8 mouse cellular contexts compared by ENCODE assay signal in genomic region chr16:30193294-30194261, GRCm38 (mm10).
DNase-seq lines count a peak whose midpoint lies in the region; ATAC-seq lines count a peak whose summit lies in the region.

No protein-coding gene starts in this region.

- ATAC-seq in embryonic facial prominence, embryonic 12.5 days (ENCODE audit: insufficient number of reproducible peaks, insufficient read depth, low FRiP score, low TSS enrichment) = no peak
- 0 out of 2 replicates have a peak, but pooled peaks have one; percentile 20 for ATAC-seq in hindbrain, embryonic 12.5 days (ENCODE audit: low FRiP score)
- no peak; the same call in 1 of the 2 replicates for ATAC-seq in limb, embryonic 15.5 days (ENCODE audit: insufficient number of reproducible peaks, low FRiP score, low TSS enrichment, low read depth)

- no peaks in the 10 kb centered on the region for H3K36me3 ChIP-seq in embryonic facial prominence, embryonic 12.5 days
- H3K36me3 ChIP-seq in hindbrain, embryonic 12.5 days = no peaks in the 10 kb centered on the region
- no peaks in the 10 kb centered on the region for H3K36me3 ChIP-seq in limb, embryonic 15.5 days

- H3K4me2 ChIP-seq in embryonic facial prominence, embryonic 12.5 days (replicated peaks) = no peak overlapping the region
- no peak overlapping the region for H3K4me2 ChIP-seq in hindbrain, embryonic 12.5 days (replicated peaks)
- H3K4me2 ChIP-seq in limb, embryonic 15.5 days = 0 out of 2 replicates have a peak overlapping the region, but pooled peaks have one; percentile 12

- peaks cover 5% of the 10 kb centered on the region; the same call in 1 of the 2 replicates for H3K27me3 ChIP-seq in embryonic facial prominence, embryonic 12.5 days
- H3K27me3 ChIP-seq in hindbrain, embryonic 12.5 days = peaks cover 78% of the 10 kb centered on the region
- no peaks in the 10 kb centered on the region for H3K27me3 ChIP-seq in limb, embryonic 15.5 days

- H3K9ac ChIP-seq in embryonic facial prominence, embryonic 12.5 days = no peak overlapping the region
- no peak overlapping the region for H3K9ac ChIP-seq in hindbrain, embryonic 12.5 days
- no peak overlapping the region for H3K9ac ChIP-seq in limb, embryonic 15.5 days

- DNase-seq in urinary bladder, postnatal 14 days (ENCODE audit: low spot score) = peak; percentile 58
- DNase-seq in urinary bladder, postnatal 36 days (ENCODE audit: low spot score in 2 of 2) = no peak
- peak; percentile 80 for DNase-seq in testis, postnatal 10 days (ENCODE audit: low spot score)
- DNase-seq in spleen, adult 12 weeks (ENCODE audit: low spot score) = no peak
- no peak for DNase-seq in frontal cortex, postnatal 14 days (ENCODE audit: low spot score in 2 of 2)

- H3K4me3 ChIP-seq in embryonic facial prominence, embryonic 12.5 days = no peak overlapping the region
- H3K4me3 ChIP-seq in hindbrain, embryonic 12.5 days = no peak overlapping the region
- no peak overlapping the region for H3K4me3 ChIP-seq in limb, embryonic 15.5 days

- H3K9me3 ChIP-seq in embryonic facial prominence, embryonic 12.5 days = no peaks in the 10 kb centered on the region
- H3K9me3 ChIP-seq in hindbrain, embryonic 12.5 days (replicated peaks) = no peaks in the 10 kb centered on the region
- no peaks in the 10 kb centered on the region for H3K9me3 ChIP-seq in limb, embryonic 15.5 days

- WGBS in embryonic facial prominence, embryonic 12.5 days = 54% methylated on average over 8 of the region's 8 CpGs
- WGBS in hindbrain, embryonic 12.5 days = 49% methylated on average over 8 of the region's 8 CpGs
- 38% methylated on average over 8 of the region's 8 CpGs for WGBS in limb, embryonic 15.5 days

- peaks cover 46% of the 10 kb centered on the region for H3K4me1 ChIP-seq in embryonic facial prominence, embryonic 12.5 days
- peaks cover 22% of the 10 kb centered on the region for H3K4me1 ChIP-seq in hindbrain, embryonic 12.5 days
- H3K4me1 ChIP-seq in limb, embryonic 15.5 days = peaks cover 57% of the 10 kb centered on the region

- 0 out of 2 replicates have a peak overlapping the region, but pooled peaks have one; percentile 41 for H3K27ac ChIP-seq in embryonic facial prominence, embryonic 12.5 days
- H3K27ac ChIP-seq in hindbrain, embryonic 12.5 days = no peak overlapping the region
- H3K27ac ChIP-seq in limb, embryonic 15.5 days = peak overlapping the region; percentile 72

Comparison
In these comparisons a context has a peak if more than half of its experiments do, and no peak if none do; other contexts are left out.
1. DNase-seq: peak in urinary bladder, postnatal 14 days (single experiment) and testis, postnatal 10 days (single experiment); none in urinary bladder, postnatal 36 days (0 of 2), spleen, adult 12 weeks (single experiment) and frontal cortex, postnatal 14 days (0 of 2).